Mouse (Mus musculus) cerebellum, adult 18-20 months (tissue): ENCODE data around the gene Ufc1.
A peak's percentile ranks its signal among the peaks of the same experiment; 100 is the strongest.

Experiments used
- DNase-seq, 2 experiments: peaks; one replicate each; pipeline ENCODE4 v3.0.0; 2021

Ufc1 gene

GRCm38 (mm10) chr1:171270573-171270900 lies 24.3 kb downstream of the Ufc1 start:
- DNase-seq = peak in 1 of 2 experiments; percentile 59

- peak; percentile 98 to 99 for DNase-seq
These were observed 24.8 kb downstream of the Ufc1 start, which contains the start of gene B4galt3 for GRCm38 (mm10) chr1:171269848-171270572. Gene B4galt3 (plus strand): TSS chr1:171270328.

- no peak for DNase-seq
These were observed 26.5 kb downstream of the Ufc1 start for GRCm38 (mm10) chr1:171268341-171268740.

- no peak for DNase-seq
These were observed 28.7 kb downstream of the Ufc1 start for GRCm38 (mm10) chr1:171265971-171266744.

- DNase-seq = no peak
These were observed 31.0 kb downstream of the Ufc1 start for GRCm38 (mm10) chr1:171263666-171264461.

GRCm38 (mm10) chr1:171263185-171263611 lies 31.6 kb downstream of the Ufc1 start:
- DNase-seq = no peak

GRCm38 (mm10) chr1:171262594-171263130 lies 32.2 kb downstream of the Ufc1 start:
- no peak for DNase-seq

- DNase-seq = no peak
These were observed 34.5 kb downstream of the Ufc1 start for GRCm38 (mm10) chr1:171260316-171260715.

GRCm38 (mm10) chr1:171258921-171259320 lies 35.9 kb downstream of the Ufc1 start:
- DNase-seq = no peak

GRCm38 (mm10) chr1:171257781-171258180 lies 37.0 kb downstream of the Ufc1 start:
- DNase-seq = no peak

GRCm38 (mm10) chr1:171256937-171257548 lies 37.8 kb downstream of the Ufc1 start:
- peak; percentile 64 to 67 for DNase-seq

GRCm38 (mm10) chr1:171256095-171256818 lies 38.6 kb downstream of the Ufc1 start:
- no peak for DNase-seq

- no peak for DNase-seq
These were observed 42.4 kb downstream of the Ufc1 start for GRCm38 (mm10) chr1:171252415-171252814.

- no peak for DNase-seq
These were observed 43.1 kb downstream of the Ufc1 start for GRCm38 (mm10) chr1:171251594-171252324.

- DNase-seq = no peak
These were observed 43.9 kb downstream of the Ufc1 start, which contains the start of gene Ndufs2 for GRCm38 (mm10) chr1:171250680-171251593. Gene Ndufs2 (minus strand): TSS chr1:171251388.

- DNase-seq = peak; percentile 23 to 34
These were observed 44.8 kb downstream of the Ufc1 start, which contains the start of gene Adamts4 for GRCm38 (mm10) chr1:171249913-171250600. Gene Adamts4 (plus strand): TSS chr1:171250421.

GRCm38 (mm10) chr1:171248386-171249226 lies 46.2 kb downstream of the Ufc1 start:
- no peak for DNase-seq

GRCm38 (mm10) chr1:171247916-171248315 lies 46.9 kb downstream of the Ufc1 start:
- no peak for DNase-seq
